Mouse (Mus musculus): ENCODE results near the gene Large1.

GRCm38 (mm10) chr8:72835863-72836262 lies 517.5 kb downstream of the Large1 start:
- TF ChIP-seq CTCF (conservative IDR thresholded peaks at IDR 0.05; ENCODE audit: insufficient read depth, insufficient read length, low read depth, low read length) (no peak), POLR2A (IDR thresholded peaks at IDR 0.05; ENCODE audit: low read depth, low read length) (no peak)

Measured in kidney, adult 2 months (tissue).